Comparison of ENCODE assay signal across 7 mouse cellular contexts in genomic region chr5:150521937-150522866, GRCm38 (mm10). TPM values are rescaled to one million over a fixed set of nuclear protein-coding genes. Genes with fewer than 3 reads are reported as not detected.
DNase-seq lines count a peak whose midpoint lies in the region; ATAC-seq and TF ChIP-seq lines count a peak whose summit lies in the region.

Gene Brca2, plus strand, starts transcription at chr5:150522630.

- peak; percentile 29; the same call in 1 of the 2 replicates for TF ChIP-seq POLR2A in small intestine, adult 2 months (IDR thresholded peaks at IDR 0.05; ENCODE audit: low read depth, low read length)

- peak; percentile 94 for DNase-seq in adrenal gland, adult 2 months
- DNase-seq in embryo, embryonic 11.5 days (ENCODE audit: low read depth, low spot score) = peak; percentile 87
- peak; percentile 91 to 93 for DNase-seq in gastrocnemius, postnatal 4 days (ENCODE audit: low spot score in 2 of 2)
- DNase-seq in left cerebral cortex, postnatal 4 days = peak; percentile 94

- 4% methylated on average over 63 of the region's 63 CpGs for WGBS in intestine, postnatal 0 days
- WGBS in midbrain, embryonic 12.5 days = 6% methylated on average over 63 of the region's 63 CpGs
- WGBS in small intestine, adult 2 months = 2% methylated on average over 63 of the region's 63 CpGs

- H3K27ac ChIP-seq in intestine, postnatal 0 days (ENCODE audit: low read depth, low read length) = peak within 1 kb of the TSS; percentile 22; the same call in 1 of the 2 replicates
- peak within 1 kb of the TSS; percentile 63 for H3K27ac ChIP-seq in midbrain, embryonic 12.5 days (replicated peaks)
- no peak within 1 kb of the TSS for H3K27ac ChIP-seq in small intestine, adult 2 months (ENCODE audit: insufficient read depth, low read depth, low read length)

- H3K9ac ChIP-seq in intestine, postnatal 0 days (ENCODE audit: low read depth, low read length) = peak within 1 kb of the TSS; percentile 80
- peak within 1 kb of the TSS; percentile 84 for H3K9ac ChIP-seq in midbrain, embryonic 12.5 days (replicated peaks)

- no peaks in the 10 kb centered on the region for H3K4me1 ChIP-seq in intestine, postnatal 0 days (replicated peaks; ENCODE audit: control insufficient read depth, insufficient read depth, low read length)
- peaks cover 11% of the 10 kb centered on the region for H3K4me1 ChIP-seq in midbrain, embryonic 12.5 days
- H3K4me1 ChIP-seq in small intestine, adult 2 months (ENCODE audit: control insufficient read depth, insufficient read depth, insufficient read length, low read length) = no peaks in the 10 kb centered on the region

- peak within 1 kb of the TSS; percentile 85 for H3K4me3 ChIP-seq in intestine, postnatal 0 days (ENCODE audit: low read depth, low read length)
- peak within 1 kb of the TSS; percentile 82 for H3K4me3 ChIP-seq in midbrain, embryonic 12.5 days
- H3K4me3 ChIP-seq in small intestine, adult 2 months (ENCODE audit: low read depth, low read length) = peak within 1 kb of the TSS; percentile 88

- no peaks in the 10 kb centered on the region; the same call in 1 of the 2 replicates for H3K36me3 ChIP-seq in intestine, postnatal 0 days (ENCODE audit: control insufficient read depth, insufficient read depth)
- no peaks in the 10 kb centered on the region for H3K36me3 ChIP-seq in midbrain, embryonic 12.5 days
- H3K36me3 ChIP-seq in small intestine, adult 2 months (ENCODE audit: control insufficient read depth, insufficient read depth, low read length) = no peaks in the 10 kb centered on the region

- TF ChIP-seq CTCF in intestine, postnatal 0 days (IDR thresholded peaks at IDR 0.05; ENCODE audit: low read depth) = no peak
- TF ChIP-seq CTCF in small intestine, adult 2 months (IDR thresholded peaks at IDR 0.05; ENCODE audit: extremely low read depth, insufficient read length, insufficient replicate concordance, low read depth, low read length) = no peak

- H3K9me3 ChIP-seq in intestine, postnatal 0 days (ENCODE audit: control insufficient read depth) = no peaks in the 10 kb centered on the region
- H3K9me3 ChIP-seq in midbrain, embryonic 12.5 days = no peaks in the 10 kb centered on the region

- no peaks in the 10 kb centered on the region for H3K27me3 ChIP-seq in intestine, postnatal 0 days (replicated peaks; ENCODE audit: control insufficient read depth, insufficient read depth, low read length)
- H3K27me3 ChIP-seq in midbrain, embryonic 12.5 days = no peaks in the 10 kb centered on the region
- no peaks in the 10 kb centered on the region for H3K27me3 ChIP-seq in small intestine, adult 2 months (ENCODE audit: control insufficient read depth, insufficient read depth, low read length)

- intact Hi-C loops in left cerebral cortex, postnatal 4 days (cut with DNase I) = no loop called here

- peak; percentile 97 for ATAC-seq in intestine, postnatal 0 days
- ATAC-seq in midbrain, embryonic 12.5 days (ENCODE audit: low FRiP score, low read depth) = peak; percentile 97

- peak within 1 kb of the TSS; percentile 85 for H3K4me2 ChIP-seq in intestine, postnatal 0 days (replicated peaks; ENCODE audit: low read depth)
- peak within 1 kb of the TSS; percentile 71 for H3K4me2 ChIP-seq in midbrain, embryonic 12.5 days (replicated peaks)

RNA-seq across cellular contexts. Expression of gene Brca2, which starts in this region (rescaled TPM):
- total RNA-seq in adrenal gland, adult 2 months (2021) = 1 to 10 TPM; 4.2 to 5.7 TPM
- 1.5 and 2.6 TPM in 2 replicates for polyA plus RNA-seq in adrenal gland, adult 2 months (2012; rRNA removed)
- total RNA-seq in gastrocnemius, postnatal 4 days (2021) = 10 to 100 TPM; 13.8 to 14.4 TPM
- polyA plus RNA-seq in intestine, postnatal 0 days (2015; fragmentation: Nextera tagmentation; extraction: Ambion mirVana) = 6.6 and 6.7 TPM in 2 replicates
- 10 to 100 TPM; 16.0 to 18.1 TPM for total RNA-seq in left cerebral cortex, postnatal 4 days (2021)
- polyA plus RNA-seq in midbrain, embryonic 12.5 days (2016; fragmentation: Nextera tagmentation; extraction: Ambion mirVana) = 25.2 and 26.5 TPM in 2 replicates
- 0.72 and 1.8 TPM in 2 replicates for polyA plus RNA-seq in small intestine, adult 2 months (2012; rRNA removed)
